Mouse (Mus musculus) lung, postnatal 0 days (tissue): Measurements from ENCODE around the gene Mcu. TPM values are rescaled to one million over a fixed set of nuclear protein-coding genes. Genes with fewer than 3 reads are reported as not detected.

Experiments
- ATAC-seq: fragments of 200-750 bp; cut with Nextera tagmentation; 2 replicates; pipeline ENCODE4 v1.8.0; 2017; ENCODE audit warnings: moderate library complexity
- DNase-seq: peaks from one replicate; pipeline ENCODE4 v3.0.0-alpha.2; 2016; ENCODE audit warnings: low spot score
- H3K27ac ChIP-seq: fragments of 300-500 bp; sonication (generic); 2 replicates; pipeline ENCODE4 v1.5.1; 2014; ENCODE audit warnings: antibody characterized with exemption, mild to moderate bottlenecking, low read length, mixed read lengths
- H3K27me3 ChIP-seq: fragments of 300-500 bp; sonication (generic); replicated peaks from 2 replicates; pipeline ENCODE4 v1.6.1; 2014; ENCODE audit warnings: low read length, mixed read lengths; ENCODE audit not compliant: insufficient read depth
- H3K36me3 ChIP-seq: fragments of 300-500 bp; sonication (generic); 2 replicates; pipeline ENCODE4 v1.6.1; 2014; ENCODE audit warnings: low read length, mixed read lengths; ENCODE audit not compliant: insufficient read depth
- H3K4me1 ChIP-seq: fragments of 300-500 bp; sonication (generic); 2 replicates; pipeline ENCODE4 v1.6.1; 2014; ENCODE audit warnings: antibody characterized with exemption, low read depth, low read length, mixed read lengths; ENCODE audit not compliant: insufficient read depth
- H3K4me2 ChIP-seq: fragments of 300-500 bp; sonication (generic); replicated peaks from 2 replicates; pipeline ENCODE4 v1.6.1; 2014; ENCODE audit warnings: low read depth, mild to moderate bottlenecking, low read length, moderate library complexity, mixed read lengths
- H3K4me3 ChIP-seq: fragments of 300-500 bp; sonication (generic); 2 replicates; pipeline ENCODE4 v1.5.1; 2014; ENCODE audit warnings: low read depth, low read length
- H3K9ac ChIP-seq: fragments of 300-500 bp; sonication (generic); replicated peaks from 2 replicates; pipeline ENCODE4 v1.6.1; 2014; ENCODE audit warnings: low read depth, mild to moderate bottlenecking
- H3K9me3 ChIP-seq: fragments of 300-500 bp; sonication (generic); 2 replicates; pipeline ENCODE4 v1.6.1; 2016; ENCODE audit warnings: low read length, mixed read lengths
- CTCF ChIP-seq: IDR thresholded peaks from 2 replicates; pipeline ENCODE4 v1.5.1; 2016; ENCODE audit warnings: antibody characterized with exemption, mild to moderate bottlenecking
- EP300 ChIP-seq: IDR thresholded peaks from 2 replicates; pipeline ENCODE4 v1.6.1; 2016; ENCODE audit warnings: antibody characterized with exemption, mild to moderate bottlenecking, control low read depth
- WGBS: fragments of 180-500 bp; shearing (Covaris S2); extraction: QIAGEN DNeasy Blood & Tissue Kit; methylation state at CpG from one replicate; pipeline ENCODE4 v1.1.7; 2014; 5-methylcytosine and 5-hydroxymethylcytosine counted together
- polyA plus RNA-seq: library from polyadenylated mRNA; unstranded; fragments of >200 nt; fragmentation: Nextera tagmentation; extraction: Ambion mirVana; gene quantifications from 2 replicates; pipeline ENCODE4 v1.2.1, GENCODE M21; 2015

The Mcu gene
- polyA plus RNA-seq, 1 experiment from 2014 or later, result 34.5 TPM

DNA sequence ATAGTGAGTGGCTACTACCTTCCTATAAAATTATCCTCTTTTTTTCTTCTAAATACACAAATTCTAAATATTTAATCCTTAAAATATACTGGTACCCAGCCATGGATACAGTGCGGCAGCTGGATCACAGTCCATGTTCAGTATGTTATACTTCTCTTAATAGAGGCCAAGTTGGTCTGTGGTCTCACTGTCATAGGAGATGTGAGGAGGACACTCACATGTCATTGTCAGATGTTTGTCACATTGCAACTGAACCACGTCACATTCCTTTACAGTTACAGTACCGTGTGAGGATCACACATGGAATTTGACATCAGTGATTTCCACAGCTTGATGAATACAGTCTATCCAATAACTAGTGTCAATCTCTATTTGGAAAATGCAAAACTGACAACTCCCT lies 36.8 kb downstream of the Mcu start:
- no peaks in the 10 kb centered on the region for H3K27me3 ChIP-seq
- no peak overlapping the region for H3K4me3 ChIP-seq
- no peak for ATAC-seq
- H3K27ac ChIP-seq, result no peak overlapping the region
- H3K4me2 ChIP-seq, result no peak overlapping the region
- H3K36me3 ChIP-seq, result no peaks in the 10 kb centered on the region
- no peak overlapping the region for H3K9ac ChIP-seq
- TF ChIP-seq EP300 (no peak), CTCF (no peak)
- no peaks in the 10 kb centered on the region for H3K9me3 ChIP-seq
- peaks cover 15% of the 10 kb centered on the region; the same call in 1 of the 2 replicates for H3K4me1 ChIP-seq
- 82% methylated on average over 3 of the region's 3 CpGs for WGBS
- no peak for DNase-seq

DNA sequence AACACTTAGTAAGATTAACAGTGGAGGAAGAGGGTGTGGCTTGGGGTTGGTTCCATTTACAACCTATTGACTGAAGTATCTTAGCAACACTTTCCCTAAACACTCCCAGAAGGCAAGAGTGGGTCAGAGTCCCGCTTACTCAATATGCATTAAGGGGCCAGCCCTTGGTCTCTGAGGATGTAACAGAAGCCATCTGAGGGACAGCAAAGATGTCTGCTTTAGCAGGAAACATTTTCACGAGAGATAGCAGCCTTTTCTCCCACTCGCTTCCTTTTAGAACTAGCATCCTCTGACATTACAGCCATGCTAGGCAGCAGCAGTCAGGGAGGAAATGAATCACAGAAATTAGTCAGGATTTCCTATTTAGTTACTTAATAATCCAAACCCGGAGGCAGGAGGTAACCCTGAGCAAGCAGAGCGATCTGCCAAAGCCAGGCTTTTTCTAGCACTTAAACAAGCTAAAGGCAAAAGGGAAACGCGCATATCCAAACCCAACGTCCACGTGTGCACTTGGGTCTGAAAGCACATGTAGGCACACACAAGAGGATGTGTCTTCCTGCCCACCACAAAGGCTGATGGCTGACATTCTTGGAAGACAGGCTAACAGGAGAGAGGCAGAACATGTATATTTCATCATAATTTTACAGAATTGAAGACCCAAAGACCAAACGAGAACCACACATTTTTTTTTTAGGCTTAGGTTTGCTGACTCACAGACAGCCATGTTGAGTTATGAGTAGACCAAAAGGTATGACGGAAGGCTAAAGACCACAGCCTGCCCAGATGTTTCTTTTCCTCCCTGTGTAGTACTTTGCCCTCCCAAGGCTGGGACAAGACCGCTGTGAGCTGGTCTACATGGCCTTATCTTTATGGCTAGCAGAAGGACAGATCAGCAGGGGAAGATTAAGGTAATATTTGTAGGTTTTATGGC lies 38.4 kb downstream of the Mcu start:
- DNase-seq (peak; percentile 91), ATAC-seq (peak; percentile 91)
- no peaks in the 10 kb centered on the region for H3K36me3 ChIP-seq
- H3K9ac ChIP-seq, result no peak overlapping the region
- H3K27me3 ChIP-seq, result no peaks in the 10 kb centered on the region
- H3K27ac ChIP-seq, result peak overlapping the region; percentile 80
- TF ChIP-seq CTCF (no peak), EP300 (peak; percentile 58)
- no peaks in the 10 kb centered on the region for H3K9me3 ChIP-seq
- H3K4me3 ChIP-seq, result no peak overlapping the region
- peaks cover 15% of the 10 kb centered on the region; the same call in 1 of the 2 replicates for H3K4me1 ChIP-seq
- peak overlapping the region; percentile 18; the same call in 1 of the 2 replicates for H3K4me2 ChIP-seq
- WGBS, result 25% methylated on average over 12 of the region's 12 CpGs

DNA sequence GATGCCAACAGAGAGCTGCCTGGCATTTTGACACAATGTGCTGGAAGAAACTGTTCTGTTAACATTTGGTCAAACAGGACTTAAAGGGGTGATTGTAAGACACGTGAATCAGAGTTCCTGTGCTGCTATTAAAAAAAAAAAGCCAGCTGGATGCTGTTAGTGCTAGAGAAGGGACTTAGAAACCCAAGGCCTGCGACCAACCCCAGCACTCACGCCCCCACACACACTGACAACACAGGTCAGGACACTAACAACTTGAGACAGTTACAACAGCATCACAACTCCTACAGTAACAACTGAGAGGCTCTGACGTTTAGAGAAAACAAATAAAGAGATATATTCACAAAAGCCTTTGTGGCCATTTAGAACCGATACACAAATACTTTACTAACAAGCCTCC lies 40.2 kb downstream of the Mcu start:
- no peak overlapping the region for H3K4me2 ChIP-seq

DNA sequence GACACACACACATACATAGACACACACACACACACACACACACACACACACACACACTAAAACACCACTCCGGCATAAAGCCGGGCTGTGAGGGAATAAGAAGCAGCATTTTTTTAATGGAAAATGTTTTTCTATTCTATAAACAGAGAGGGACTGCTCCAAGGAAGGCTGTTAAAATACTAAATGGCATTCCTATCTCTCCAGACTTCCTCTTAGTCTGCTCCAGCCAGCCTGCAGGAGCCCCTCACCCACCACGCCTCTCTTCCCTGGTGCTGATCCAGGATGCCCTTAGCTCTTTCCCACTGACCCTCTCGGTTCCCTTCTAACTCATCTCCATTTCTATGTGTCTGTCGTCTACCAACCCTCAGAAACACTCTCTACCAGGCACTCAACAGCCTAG lies 44.5 kb downstream of the Mcu start:
- DNase-seq (no peak), ATAC-seq (no peak)
- 67% methylated on average over 5 of the region's 5 CpGs for WGBS
- no peaks in the 10 kb centered on the region for H3K9me3 ChIP-seq
- H3K4me1 ChIP-seq, result peaks cover 2% of the 10 kb centered on the region; the same call in 1 of the 2 replicates
- H3K36me3 ChIP-seq, result no peaks in the 10 kb centered on the region
- no peak overlapping the region for H3K4me3 ChIP-seq
- no peak overlapping the region for H3K27ac ChIP-seq
- H3K27me3 ChIP-seq, result no peaks in the 10 kb centered on the region
- H3K4me2 ChIP-seq, result no peak overlapping the region
- no peak for TF ChIP-seq CTCF
- TF ChIP-seq EP300, result no peak
- H3K9ac ChIP-seq, result no peak overlapping the region

More for the DNA sequence above, 40.2 kb downstream of the Mcu start:
- H3K4me1 ChIP-seq, result peaks cover 15% of the 10 kb centered on the region; the same call in 1 of the 2 replicates
- H3K27me3 ChIP-seq, result no peaks in the 10 kb centered on the region
- no peak for ATAC-seq
- 40% methylated on average over 5 of the region's 5 CpGs for WGBS
- H3K27ac ChIP-seq, result no peak overlapping the region
- peak; percentile 26 for DNase-seq
- no peaks in the 10 kb centered on the region for H3K9me3 ChIP-seq
- no peaks in the 10 kb centered on the region for H3K36me3 ChIP-seq
- no peak for TF ChIP-seq CTCF
- no peak for TF ChIP-seq EP300
- no peak overlapping the region for H3K4me3 ChIP-seq
- H3K9ac ChIP-seq, result no peak overlapping the region

GRCm38 (mm10) chr10:59571273-59571672 lies 45.2 kb downstream of the Mcu start:
- DNase-seq (no peak), ATAC-seq (no peak)
- H3K4me3 ChIP-seq, result no peak overlapping the region
- TF ChIP-seq EP300, result no peak
- TF ChIP-seq CTCF, result no peak
- no peaks in the 10 kb centered on the region for H3K27me3 ChIP-seq
- no peak overlapping the region for H3K4me2 ChIP-seq
- H3K27ac ChIP-seq, result no peak overlapping the region
- H3K4me1 ChIP-seq, result no peaks in the 10 kb centered on the region; the same call in 1 of the 2 replicates
- H3K9me3 ChIP-seq, result no peaks in the 10 kb centered on the region
- no peaks in the 10 kb centered on the region for H3K36me3 ChIP-seq
- no peak overlapping the region for H3K9ac ChIP-seq
- WGBS, result 84% methylated on average over 4 of the region's 4 CpGs

- 49% methylated on average over 2 of the region's 2 CpGs for WGBS
- H3K27ac ChIP-seq, result no peak overlapping the region
- DNase-seq, result no peak
Observed at GRCm38 (mm10) chr10:59570780-59571179, 45.7 kb downstream of the Mcu start.

More at GRCm38 (mm10) chr10:59570780-59571179, 45.7 kb downstream of the Mcu start:
- H3K9me3 ChIP-seq, result no peaks in the 10 kb centered on the region
- ATAC-seq, result no peak
- H3K4me2 ChIP-seq, result no peak overlapping the region
- H3K9ac ChIP-seq, result no peak overlapping the region
- no peak overlapping the region for H3K4me3 ChIP-seq
- no peaks in the 10 kb centered on the region for H3K27me3 ChIP-seq
- no peaks in the 10 kb centered on the region; the same call in 1 of the 2 replicates for H3K4me1 ChIP-seq
- no peaks in the 10 kb centered on the region for H3K36me3 ChIP-seq
- TF ChIP-seq CTCF (no peak), EP300 (no peak)
